Mouse (Mus musculus) frontal cortex, postnatal 14 days (tissue): ENCODE measurements at regions not wholly inside any gene's neighbourhood (a gene's known extent, or its start where the extent isn't known, plus 50 kb on each side); places are given as distances from the start of the nearest gene placed in this dataset.

ENCODE experiments used
- DNase-seq, 2 experiments: peaks; one replicate each; pipeline ENCODE4 v3.0.0; 2022; ENCODE audit warnings: low spot score in 2 of 2

DNA sequence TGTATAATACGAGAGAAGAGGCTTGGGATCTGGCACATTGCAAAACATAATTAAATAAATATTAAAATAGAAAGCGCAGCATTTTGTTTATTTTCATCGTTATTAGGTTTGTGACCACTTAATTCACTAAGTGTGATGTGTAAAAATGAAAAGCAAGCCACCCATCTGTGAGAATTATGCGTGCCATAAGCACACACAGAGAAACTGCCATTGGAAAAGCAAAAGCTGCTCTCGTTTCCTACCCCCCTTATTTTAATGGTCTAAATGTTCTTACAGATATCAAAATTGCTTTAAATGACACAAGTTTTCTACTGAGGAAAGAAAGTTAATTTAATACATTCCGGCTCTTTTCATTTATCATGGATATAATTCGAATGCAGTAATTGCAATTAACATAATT lies 2780.8 kb upstream of the Gm7489 start:
- DNase-seq: no peak

DNA sequence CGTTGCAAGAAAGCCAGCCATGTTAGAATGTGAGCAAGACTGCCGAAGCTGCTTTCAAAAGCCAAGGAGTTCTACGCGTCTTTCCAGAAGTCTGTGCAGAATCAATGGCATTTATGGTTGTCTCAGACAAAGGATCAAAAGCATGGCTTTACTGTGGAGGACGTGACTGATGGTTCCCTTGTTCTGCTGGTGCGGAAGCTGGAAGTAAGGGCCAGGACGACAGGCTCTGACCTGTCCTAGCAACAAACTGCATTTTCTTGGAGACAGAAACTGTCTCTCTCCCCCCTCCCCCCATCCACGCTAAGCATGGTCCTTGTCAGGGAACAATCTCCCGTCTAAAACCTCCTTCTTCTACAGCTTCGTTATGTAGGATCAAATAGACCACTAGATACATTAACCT lies 2780.3 kb upstream of the Gm7489 start:
- no peak for DNase-seq

DNA sequence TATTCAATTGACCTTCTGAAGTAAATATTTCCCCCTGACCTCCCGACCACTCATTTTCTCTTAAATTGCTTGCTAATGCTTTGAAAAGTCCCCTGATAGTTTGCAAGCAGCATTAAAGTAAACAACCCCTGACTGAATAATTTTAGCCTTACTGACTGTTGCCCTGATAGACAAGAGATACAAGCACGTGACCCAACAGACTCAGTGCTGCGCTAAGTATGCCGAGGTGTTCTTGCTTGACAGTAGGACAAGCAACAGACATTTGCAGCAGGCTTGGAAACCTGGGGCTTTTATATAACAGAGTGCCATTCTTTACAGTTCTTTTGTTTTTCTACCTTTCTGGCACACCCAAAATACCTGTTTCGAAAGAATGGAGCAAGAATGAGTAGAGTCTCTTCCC lies 2779.9 kb upstream of the Gm7489 start:
- no peak for DNase-seq

DNA sequence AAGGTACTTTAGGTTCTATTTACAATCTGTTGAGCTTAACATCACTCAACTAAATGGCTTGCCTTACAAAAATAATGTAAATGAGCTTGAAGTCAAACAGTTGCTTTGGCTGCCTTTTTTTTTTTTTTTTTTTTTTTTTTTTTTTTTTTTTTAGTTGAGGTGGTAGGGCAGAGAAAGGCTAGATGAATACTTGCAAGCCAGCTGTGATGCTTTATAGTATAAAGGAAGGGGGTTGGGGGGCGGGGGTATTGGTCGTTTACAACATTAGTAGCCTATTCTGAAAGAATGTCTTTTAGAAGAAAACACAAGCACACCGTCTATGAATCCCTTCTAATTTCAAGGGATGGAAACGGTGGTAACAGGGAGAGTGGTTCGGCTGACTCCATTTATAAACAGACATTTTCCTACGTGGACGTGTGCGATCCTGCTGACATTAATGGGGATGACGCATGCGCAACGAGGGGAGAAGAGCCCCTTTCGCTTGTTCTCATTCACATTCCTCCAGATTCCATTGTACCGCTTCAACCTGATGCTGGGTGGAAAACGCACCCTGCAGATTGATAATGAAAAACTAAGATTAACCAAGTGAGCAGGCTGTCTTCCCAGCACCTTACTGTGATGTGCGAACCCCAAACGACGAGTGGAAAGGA lies 2779.2 kb upstream of the Gm7489 start:
- DNase-seq: no peak

DNA sequence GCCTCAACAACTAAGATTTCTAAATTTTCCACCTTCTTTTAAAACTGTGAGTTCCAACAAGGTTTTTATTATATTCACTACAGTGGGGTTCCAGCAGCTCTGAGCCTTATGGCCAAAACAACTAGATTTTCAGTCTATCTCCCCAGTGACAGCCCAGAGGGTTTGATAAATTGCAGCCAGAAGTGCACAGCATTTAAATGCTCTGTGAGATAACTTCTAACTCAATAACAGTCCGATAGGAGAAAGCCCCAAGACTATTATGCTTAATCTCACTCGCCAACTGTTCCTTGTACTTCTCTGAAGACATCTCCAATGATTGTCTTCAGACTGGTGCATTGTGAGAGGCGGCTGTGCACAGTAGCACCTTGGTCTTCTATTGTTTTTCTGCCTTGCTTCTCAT lies 2774.5 kb upstream of the Gm7489 start:
- no peak for DNase-seq

DNA sequence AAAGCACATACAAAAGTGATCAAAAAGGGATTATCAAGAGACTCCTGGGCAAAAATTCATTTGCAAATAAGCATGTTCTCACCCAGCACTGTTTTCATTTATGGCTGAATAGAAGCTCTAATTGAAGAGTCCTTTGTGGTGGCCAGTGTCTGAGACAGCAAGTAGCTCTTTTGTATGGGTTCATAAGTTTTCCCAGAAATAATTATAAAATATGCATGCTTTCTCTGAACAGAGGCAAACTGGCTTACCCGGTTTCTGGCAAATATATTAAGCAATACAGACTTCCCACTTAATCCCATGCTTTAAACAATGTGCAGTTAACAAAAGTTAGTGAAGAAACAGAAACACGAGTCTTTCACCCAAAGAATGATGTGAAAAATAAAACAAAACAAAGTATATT lies 2758.8 kb upstream of the Gm7489 start:
- DNase-seq: no peak

DNA sequence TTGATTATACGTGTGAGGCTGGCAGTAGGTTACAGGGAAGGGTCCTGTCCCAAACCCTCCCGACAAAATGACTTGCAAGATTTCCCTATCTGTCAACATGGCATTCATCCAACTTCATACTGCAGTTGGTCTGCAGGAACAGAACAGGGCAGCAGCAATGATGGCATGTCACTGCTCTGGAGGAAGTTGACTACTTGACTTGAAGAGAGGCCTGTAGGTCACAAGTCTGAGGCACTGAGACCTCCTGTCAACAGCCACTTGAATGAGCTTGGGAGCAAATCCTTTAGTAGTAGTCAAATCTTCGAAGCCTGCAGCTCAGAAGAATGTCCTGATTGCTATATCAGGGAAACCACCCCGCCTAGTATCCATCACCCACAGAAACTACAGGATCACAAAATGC lies 2753.7 kb upstream of the Gm7489 start:
- no peak for DNase-seq

DNA sequence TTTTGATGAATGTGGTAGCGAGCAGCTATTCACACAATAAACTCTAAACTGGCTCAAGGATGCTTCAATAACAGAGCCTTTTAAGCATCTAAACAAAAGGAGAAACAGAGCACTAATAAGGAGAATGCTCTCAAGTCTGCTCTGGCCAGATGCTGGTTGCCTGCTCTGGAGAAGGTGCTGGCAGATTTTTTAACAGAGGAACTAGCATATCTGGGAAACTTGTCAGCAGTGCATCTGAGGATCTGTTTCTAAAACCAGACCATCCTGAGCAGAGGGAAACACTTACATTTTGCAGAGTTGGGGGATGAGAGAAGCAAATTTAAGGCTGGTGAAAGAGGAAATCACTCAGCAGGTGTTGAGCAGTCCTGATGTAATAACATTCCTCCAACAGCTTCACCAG lies 2748.6 kb upstream of the Gm7489 start:
- DNase-seq: peak in 1 of 2 experiments; percentile 12

DNA sequence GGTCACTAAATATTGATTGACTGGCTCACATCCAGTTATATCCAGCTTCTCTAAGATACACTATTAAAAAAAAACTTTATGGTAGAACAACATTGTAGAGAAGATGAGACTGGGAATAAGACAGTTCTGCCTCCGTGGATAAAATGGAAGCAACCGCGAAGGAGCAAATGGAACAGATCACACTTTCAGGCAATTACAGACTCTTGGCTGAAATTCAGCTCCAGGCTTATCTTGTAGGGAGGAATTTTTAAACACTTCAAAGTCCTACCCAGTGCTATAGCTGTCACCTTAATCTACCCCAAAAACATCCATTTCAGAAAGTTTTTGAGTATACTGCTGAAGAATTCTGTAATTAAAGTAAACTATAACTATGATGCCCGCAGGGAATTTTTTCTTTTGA lies 2745.2 kb upstream of the Gm7489 start:
- DNase-seq: no peak

DNA sequence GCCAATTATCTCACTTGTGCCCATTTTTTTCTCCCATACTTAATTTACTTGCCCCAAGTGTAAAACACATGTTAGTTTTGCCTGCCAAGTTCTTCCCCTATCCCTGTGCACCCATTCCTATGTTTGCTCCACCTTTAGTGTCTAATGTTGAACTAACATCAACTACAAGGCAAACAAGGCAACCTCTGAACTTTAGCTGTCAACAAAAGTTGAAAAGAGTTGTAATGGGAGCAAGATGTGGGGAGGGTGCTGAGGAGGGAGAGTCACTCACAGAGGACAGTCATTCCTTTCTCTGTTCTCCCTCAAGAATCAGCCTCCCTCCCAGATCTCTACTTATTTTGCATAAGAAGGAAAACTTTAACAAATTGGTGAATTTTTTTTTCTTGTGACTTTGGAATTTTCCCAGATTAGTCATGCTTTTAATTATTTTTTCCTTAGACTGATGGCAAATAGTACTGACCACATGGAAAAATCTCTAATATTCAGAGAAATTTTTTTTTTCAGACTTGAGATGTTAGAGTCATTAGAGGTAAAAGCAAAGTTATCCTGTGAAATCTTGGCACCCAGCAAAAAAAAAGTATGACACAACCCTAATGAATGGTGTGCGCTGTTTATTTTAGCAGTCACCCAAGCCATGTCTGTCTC lies 2710.6 kb upstream of the Gm7489 start:
- DNase-seq: no peak

DNA sequence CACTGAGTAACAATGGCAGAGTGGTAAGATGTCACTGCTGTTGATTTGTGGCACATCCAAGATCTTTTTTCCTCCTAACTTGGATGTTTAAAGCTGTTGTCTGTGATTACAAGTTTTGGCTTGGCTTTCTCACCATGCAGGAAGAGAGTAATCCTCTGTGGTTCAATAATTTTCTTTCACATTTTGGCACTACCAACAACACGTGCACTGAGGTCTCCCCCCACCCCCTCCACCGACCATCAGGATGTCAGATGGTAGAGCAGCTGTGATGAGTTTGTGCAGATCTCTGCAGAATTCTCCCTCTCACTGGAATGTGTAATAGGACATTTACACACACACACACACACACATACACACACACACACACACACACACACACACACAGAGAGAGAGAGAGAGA lies 2708.2 kb upstream of the Gm7489 start:
- no peak for DNase-seq

DNA sequence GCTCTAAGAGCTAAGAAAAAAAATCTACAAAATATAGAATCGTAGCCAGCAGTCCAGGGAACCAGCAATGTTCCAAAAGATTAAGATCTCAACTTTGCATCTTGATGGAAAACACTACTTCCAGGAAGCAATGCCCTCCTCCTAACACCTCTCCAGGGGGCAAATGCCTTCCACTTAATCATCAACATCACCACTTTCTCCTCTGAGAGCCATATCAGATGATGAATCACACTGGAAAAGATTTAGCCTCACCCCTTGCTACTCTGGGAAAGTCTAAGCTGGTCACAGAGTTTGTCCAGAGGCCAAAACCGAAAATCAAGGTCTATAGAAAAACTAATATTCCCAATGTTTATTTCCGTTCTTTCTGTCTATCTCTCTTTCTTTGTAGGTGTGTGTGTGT lies 2695.6 kb upstream of the Gm7489 start:
- DNase-seq: no peak

DNA sequence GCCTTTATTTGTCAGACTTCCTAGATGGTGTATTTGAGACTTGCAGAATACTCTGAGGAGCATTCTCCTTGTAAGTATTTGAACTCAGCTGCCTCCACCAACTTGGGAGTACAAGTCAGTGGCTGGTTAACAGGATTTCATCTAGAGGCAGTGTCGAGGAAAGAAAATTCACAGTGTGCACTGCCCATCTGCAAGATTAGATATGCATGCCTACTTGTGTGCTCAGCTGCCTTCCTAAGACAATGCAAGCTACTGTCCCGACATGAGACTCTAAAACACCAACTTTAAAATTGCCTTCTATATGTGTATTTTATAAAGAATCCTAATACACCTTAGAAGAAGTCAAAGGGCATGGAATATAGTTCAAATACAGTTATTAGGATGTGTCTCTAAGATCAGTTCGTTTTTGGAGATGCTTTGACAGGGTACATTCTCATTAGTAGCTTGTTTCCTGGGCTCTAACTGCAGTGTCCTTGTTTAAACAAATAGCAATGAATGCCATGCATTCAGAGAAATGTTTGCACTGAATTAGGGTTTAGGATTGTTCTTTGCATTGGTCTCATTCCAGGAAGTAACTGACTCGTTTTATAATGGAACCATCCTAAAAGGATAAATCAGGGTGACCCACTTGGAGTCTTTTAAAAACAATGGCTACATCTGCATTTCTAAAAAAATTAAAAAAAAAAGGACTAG lies 2687.1 kb upstream of the Gm7489 start:
- DNase-seq: no peak

DNA sequence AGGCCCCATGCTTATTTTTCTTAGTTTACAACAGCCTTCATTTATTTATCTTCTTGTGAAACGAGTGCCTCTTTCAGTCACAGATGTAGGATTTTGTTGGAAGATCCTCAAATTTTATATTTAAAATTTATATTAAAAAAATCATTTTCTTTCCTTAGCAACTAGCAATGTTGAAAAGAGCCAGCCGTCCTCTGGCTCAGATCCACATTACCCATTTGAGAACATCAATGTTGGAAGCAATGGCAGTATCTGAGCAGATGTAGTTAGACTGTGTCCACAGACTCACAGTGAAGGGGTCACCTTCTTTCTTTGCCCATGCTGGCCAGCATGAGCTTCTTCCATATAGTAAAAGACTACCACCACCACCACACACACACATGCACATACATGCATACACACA lies 2681.4 kb upstream of the Gm7489 start:
- no peak for DNase-seq

DNA sequence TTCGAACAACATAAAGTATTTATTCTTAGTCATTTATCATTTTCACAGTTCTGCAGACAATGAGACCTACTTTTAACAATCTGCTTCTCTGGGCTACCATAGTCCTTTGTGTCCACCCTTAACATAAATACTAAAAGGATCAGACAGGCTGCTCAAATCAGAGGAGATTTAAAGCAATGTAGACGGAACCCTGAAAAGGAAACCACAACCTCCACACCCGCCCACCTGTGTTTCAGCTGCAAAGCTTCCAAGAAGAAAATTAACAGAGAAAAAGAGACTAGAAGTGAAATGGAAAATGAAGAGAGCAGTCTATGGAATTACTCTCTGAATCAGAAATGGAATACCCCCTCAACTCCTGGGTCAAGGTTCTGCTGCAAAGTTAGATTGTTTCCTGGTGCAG lies 2678.7 kb upstream of the Gm7489 start:
- peak; percentile 9 to 10 for DNase-seq

DNA sequence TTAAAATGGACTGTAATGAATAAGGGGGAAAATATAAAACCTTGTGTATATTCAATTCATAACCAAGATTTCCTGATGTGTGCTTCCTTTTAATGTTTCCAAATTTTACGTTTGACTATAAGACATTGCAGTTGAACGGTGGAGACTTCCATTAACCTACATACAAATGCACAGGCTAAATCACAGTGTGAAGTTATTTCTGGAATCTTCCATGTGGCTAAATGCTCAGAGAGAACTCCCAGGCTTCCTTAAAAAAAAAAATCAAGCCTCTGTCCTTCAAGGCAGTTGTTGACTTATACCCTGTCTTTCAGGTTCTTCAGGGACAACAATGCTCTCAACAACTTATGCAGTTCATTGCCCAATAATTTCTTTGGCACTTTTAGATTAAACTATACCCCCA lies 2677.9 kb upstream of the Gm7489 start:
- DNase-seq: no peak

DNA sequence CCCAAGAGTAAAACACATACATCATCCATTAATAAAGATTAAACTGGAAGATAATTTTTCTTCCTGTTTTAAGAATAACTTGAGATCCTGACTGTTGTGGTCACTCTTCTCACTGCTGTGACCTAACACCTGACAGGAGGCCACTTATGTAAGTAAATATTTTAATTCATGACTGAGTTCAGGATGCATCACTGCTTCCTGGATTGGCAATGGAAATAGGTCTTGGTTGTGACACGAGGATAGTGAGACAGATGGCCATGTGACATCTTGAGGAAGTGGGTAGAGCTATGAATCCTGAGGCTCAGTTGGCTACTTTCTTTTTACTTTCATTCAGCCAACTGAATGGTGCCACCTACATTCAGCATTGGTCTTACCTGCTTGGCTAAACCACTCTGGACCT lies 2649.8 kb upstream of the Gm7489 start:
- DNase-seq: no peak

DNA sequence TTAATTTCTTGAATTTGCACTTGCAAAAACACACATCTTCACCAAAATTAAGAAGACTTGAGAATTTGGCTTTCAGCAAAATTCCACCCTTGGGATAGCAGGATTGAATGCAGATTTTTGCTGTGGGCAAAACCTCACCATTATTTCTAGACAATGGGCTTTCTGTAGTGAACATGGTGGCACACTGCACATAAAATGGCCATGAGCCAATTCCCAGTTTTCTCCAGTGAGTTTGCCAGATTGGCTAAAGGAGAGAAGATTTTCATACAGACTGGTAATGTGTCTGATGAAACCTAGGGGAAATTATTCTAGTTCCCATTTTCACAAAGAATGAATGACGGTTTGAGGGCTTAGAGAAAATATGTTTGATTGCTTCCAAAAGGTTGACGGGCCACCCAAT lies 2640.1 kb upstream of the Gm7489 start:
- no peak for DNase-seq

DNA sequence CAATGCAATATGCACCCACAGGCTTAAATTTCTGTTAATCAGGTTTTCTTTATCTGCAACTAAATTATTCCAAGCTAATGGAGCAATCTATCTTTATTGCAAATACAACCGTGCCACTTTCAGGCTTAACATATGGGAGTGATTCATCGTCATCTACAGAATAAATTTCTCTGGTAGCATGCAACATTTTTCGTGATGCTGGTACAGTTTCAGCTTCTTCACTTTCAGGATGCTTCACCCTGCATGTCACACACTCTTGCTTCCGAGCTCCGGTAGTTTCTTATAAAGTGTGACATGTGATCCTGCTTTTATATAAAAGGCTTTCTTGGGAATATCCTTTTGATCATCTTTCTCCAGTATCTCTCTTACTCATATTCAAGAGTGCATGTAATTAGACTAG lies 2637.4 kb upstream of the Gm7489 start:
- no peak for DNase-seq

DNA sequence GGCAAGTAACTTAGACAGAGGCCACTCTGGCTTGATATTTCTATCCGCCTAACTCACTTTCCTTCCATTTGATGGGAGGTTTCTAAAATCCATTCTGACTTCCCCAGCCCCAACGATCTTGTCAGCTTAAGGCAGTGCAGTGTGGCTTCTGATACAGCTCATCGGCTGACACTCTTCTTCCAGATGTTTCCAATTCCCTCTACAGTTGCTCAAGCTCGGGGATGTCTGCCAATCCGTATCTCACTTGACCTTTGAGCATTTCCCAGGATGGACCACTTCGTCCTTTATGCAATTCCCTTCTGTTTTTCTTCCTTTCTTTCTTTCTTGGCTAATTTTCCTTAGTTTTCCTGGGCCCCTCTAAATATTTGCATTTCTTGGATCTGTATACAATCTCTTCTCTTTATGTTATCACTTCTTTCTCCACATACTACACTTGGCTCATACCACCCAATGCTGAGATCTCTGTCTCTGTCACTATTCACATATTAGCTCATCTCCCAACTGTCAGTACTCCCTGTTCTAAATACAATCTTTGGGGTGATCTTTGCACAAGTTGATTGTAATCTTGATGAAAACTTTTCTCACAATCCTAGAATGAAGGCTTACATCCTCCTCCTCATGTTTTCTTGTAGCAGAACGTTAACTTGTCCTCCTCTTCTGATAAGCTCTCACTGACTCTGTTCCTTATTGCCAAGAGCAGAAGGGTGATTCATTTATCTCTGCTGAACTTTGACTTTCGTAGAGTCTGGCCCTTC lies 2636.5 kb upstream of the Gm7489 start:
- no peak for DNase-seq

DNA sequence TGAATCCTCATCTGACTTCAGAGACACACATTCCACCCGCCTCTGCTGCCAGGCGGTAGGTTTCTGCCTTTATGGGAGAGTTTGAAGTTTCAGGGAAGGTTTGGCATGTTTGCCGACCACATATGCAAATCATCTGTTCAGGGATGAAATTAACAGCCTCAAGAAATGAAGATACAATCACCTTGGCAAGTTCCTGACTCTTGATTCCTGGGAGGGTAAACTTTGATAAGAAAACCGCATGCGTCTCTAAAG lies 2636.0 kb upstream of the Gm7489 start:
- no peak for DNase-seq

DNA sequence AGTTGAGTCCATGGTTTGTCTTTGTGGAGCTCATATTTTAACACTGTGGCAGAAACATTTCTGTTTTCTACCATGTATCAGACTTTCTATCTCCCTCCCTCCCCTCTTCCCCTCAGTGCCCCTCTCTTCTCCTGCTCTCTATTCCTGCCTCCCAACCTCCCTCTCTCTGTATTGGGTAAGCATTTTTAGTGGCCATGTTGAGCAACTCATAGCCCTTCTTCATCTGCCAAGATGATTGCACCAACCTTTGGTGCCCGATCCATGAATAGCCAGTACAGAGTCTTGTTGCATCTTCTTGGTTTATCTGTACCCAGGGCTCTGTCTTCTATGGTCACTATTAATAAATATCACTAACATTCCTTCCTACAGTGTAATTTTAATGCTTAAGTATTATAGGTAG lies 2630.6 kb upstream of the Gm7489 start:
- DNase-seq: no peak

DNA sequence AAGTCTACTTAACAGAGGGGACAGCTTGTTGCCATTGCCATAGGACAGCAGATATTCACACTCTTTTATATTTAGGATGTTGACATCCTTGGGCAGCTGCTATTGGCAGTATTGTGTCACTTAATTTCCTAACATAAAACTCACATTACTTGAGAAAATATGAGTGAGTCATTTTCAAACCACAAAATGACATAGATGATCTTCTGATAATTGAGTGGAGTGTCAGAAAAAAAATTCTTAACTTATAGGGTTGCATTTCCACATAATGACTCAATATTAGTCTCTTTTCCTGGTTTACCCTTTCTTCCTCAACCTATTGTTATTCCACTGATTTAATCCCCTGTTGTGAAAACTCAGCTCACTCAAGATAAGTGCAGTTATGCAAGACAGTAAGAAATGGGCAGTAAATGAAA lies 2629.5 kb upstream of the Gm7489 start:
- no peak for DNase-seq
